Mouse (Mus musculus) midbrain, postnatal 0 days (tissue): ENCODE results near the gene Snx33. TPM values are rescaled to one million over a fixed set of nuclear protein-coding genes. Genes with fewer than 3 reads are reported as not detected.
A peak's percentile ranks its signal among the peaks of the same experiment; 100 is the strongest.

Experiments
- ATAC-seq: fragments of 200-750 bp; cut with Nextera tagmentation; 2 replicates; pipeline ENCODE4 v1.8.0; 2017; ENCODE audit warnings: moderate number of reproducible peaks, mild to moderate bottlenecking, moderate TSS enrichment, moderate library complexity; ENCODE audit not compliant: low FRiP score
- DNase-seq: peaks from one replicate; pipeline ENCODE4 v3.0.0-alpha.2; 2015; ENCODE audit warnings: low spot score
- H3K27ac ChIP-seq: fragments of 300-500 bp; sonication (generic); 2 replicates; pipeline ENCODE4 v1.5.1; 2014; ENCODE audit warnings: low read depth, mild to moderate bottlenecking, low read length, mixed read lengths
- H3K27me3 ChIP-seq: fragments of 300-500 bp; sonication (generic); 2 replicates; pipeline ENCODE4 v1.6.1; 2014; ENCODE audit warnings: low read length, control low read depth, mixed read lengths; ENCODE audit not compliant: insufficient read depth
- H3K36me3 ChIP-seq: fragments of 300-500 bp; sonication (generic); 2 replicates; pipeline ENCODE4 v1.6.1; 2014; ENCODE audit warnings: low read length, control low read depth, mixed read lengths; ENCODE audit not compliant: insufficient read depth
- H3K4me1 ChIP-seq: fragments of 300-500 bp; sonication (generic); 2 replicates; pipeline ENCODE4 v1.6.1; 2014; ENCODE audit warnings: mild to moderate bottlenecking, control low read depth, antibody characterized with exemption, low read length, mixed read lengths; ENCODE audit not compliant: insufficient read depth
- H3K4me2 ChIP-seq: fragments of 300-500 bp; sonication (generic); 2 replicates; pipeline ENCODE4 v1.6.1; 2014; ENCODE audit warnings: low read depth, mild to moderate bottlenecking, low read length, mixed read lengths; ENCODE audit not compliant: poor library complexity, severe bottlenecking
- H3K4me3 ChIP-seq: fragments of 300-500 bp; sonication (generic); 2 replicates; pipeline ENCODE4 v1.5.1; 2014; ENCODE audit warnings: low read depth, mild to moderate bottlenecking, low read length, moderate library complexity
- H3K9ac ChIP-seq: fragments of 300-500 bp; sonication (generic); replicated peaks from 2 replicates; pipeline ENCODE4 v1.6.1; 2014; ENCODE audit warnings: mild to moderate bottlenecking, low read length, moderate library complexity, mixed read lengths; ENCODE audit not compliant: poor library complexity, severe bottlenecking
- H3K9me3 ChIP-seq: fragments of 300-500 bp; sonication (generic); 2 replicates; pipeline ENCODE4 v1.6.1; 2016; ENCODE audit warnings: low read length, control low read depth
- CTCF ChIP-seq: IDR thresholded peaks from 2 replicates; pipeline ENCODE4 v1.5.1; 2016; ENCODE audit warnings: antibody characterized with exemption, mild to moderate bottlenecking
- whole genome bisulfite sequencing: fragments of 180-500 bp; shearing (Covaris S2); extraction: QIAGEN DNeasy Blood & Tissue Kit; methylation state at CpG from one replicate; pipeline ENCODE4 v1.1.7; 2014; 5-methylcytosine and 5-hydroxymethylcytosine counted together
- polyA plus RNA-seq: library from polyadenylated mRNA; unstranded; fragments of >200 nt; fragmentation: Nextera tagmentation; extraction: Ambion mirVana; gene quantifications from 2 replicates; pipeline ENCODE4 v1.2.1, GENCODE M21; 2015
- total RNA-seq: library from RNA; depleted of rRNA; stranded (reverse); fragments of >200 nt; gene quantifications from 2 replicates; pipeline ENCODE4 v1.2.3, GENCODE M21; 2014

Gene Snx33
- total and polyA plus RNA-seq, 2 experiments from 2014 or later, result 1.6 to 7.3 TPM

GRCm38 (mm10) chr9:56900060-56900459 lies 28.1 kb downstream of the Snx33 start:
- Histone ChIP-seq H3K27me3 (no peaks in the 10 kb centered on the region), H3K4me1 (no peaks in the 10 kb centered on the region), H3K4me3 (no peak overlapping the region), H3K9me3 (no peaks in the 10 kb centered on the region), H3K9ac (no peak overlapping the region), H3K27ac (no peak overlapping the region), H3K36me3 (no peaks in the 10 kb centered on the region), H3K4me2 (no peak overlapping the region)
- no peak for ATAC-seq
- TF ChIP-seq CTCF, result no peak
- no peak for DNase-seq

- H3K27ac ChIP-seq, result no peak overlapping the region
- H3K4me2 ChIP-seq, result no peak overlapping the region
- TF ChIP-seq CTCF, result no peak
- DNase-seq, result no peak
- H3K27me3 ChIP-seq, result no peaks in the 10 kb centered on the region
- H3K36me3 ChIP-seq, result no peaks in the 10 kb centered on the region
- no peaks in the 10 kb centered on the region for H3K9me3 ChIP-seq
- H3K4me3 ChIP-seq, result no peak overlapping the region
- ATAC-seq, result no peak
- H3K9ac ChIP-seq, result no peak overlapping the region
- H3K4me1 ChIP-seq, result no peaks in the 10 kb centered on the region
- WGBS, result 70% methylated on average over 11 of the region's 11 CpGs
These were observed 28.8 kb downstream of the Snx33 start for GRCm38 (mm10) chr9:56899409-56899808.

- H3K9me3 ChIP-seq, result no peaks in the 10 kb centered on the region
- 91% methylated on average over 12 of the region's 12 CpGs for WGBS
These were observed 31.4 kb downstream of the Snx33 start for GRCm38 (mm10) chr9:56896779-56897178.

GRCm38 (mm10) chr9:56894006-56894405 lies 34.2 kb downstream of the Snx33 start:
- peak; percentile 57 for TF ChIP-seq CTCF
- H3K36me3 ChIP-seq, result no peaks in the 10 kb centered on the region
- no peak overlapping the region for H3K27ac ChIP-seq
- H3K9ac ChIP-seq, result no peak overlapping the region
- ATAC-seq, result no peak
- H3K4me2 ChIP-seq, result no peak overlapping the region
- H3K4me3 ChIP-seq, result no peak overlapping the region
- 4% methylated on average over 3 of the region's 3 CpGs for WGBS
- H3K9me3 ChIP-seq, result no peaks in the 10 kb centered on the region
- 0 out of 2 replicates have a peak, but pooled peaks cover 2% of the 10 kb centered on the region for H3K27me3 ChIP-seq
- no peaks in the 10 kb centered on the region for H3K4me1 ChIP-seq
- peak; percentile 58 for DNase-seq

More at GRCm38 (mm10) chr9:56896779-56897178, 31.4 kb downstream of the Snx33 start:
- DNase-seq (no peak), ATAC-seq (no peak)
- Histone ChIP-seq H3K4me1 (no peaks in the 10 kb centered on the region), H3K4me2 (no peak overlapping the region), H3K36me3 (no peaks in the 10 kb centered on the region), H3K27me3 (0 out of 2 replicates have a peak, but pooled peaks cover 2% of the 10 kb centered on the region), H3K9ac (no peak overlapping the region), H3K27ac (no peak overlapping the region), H3K4me3 (no peak overlapping the region)
- no peak for TF ChIP-seq CTCF

- no peak for TF ChIP-seq CTCF
- H3K4me3 ChIP-seq, result no peak overlapping the region
- H3K4me1 ChIP-seq, result no peaks in the 10 kb centered on the region
- ATAC-seq (no peak), DNase-seq (no peak)
- no peak overlapping the region for H3K9ac ChIP-seq
- 56% methylated on average over 8 of the region's 8 CpGs for WGBS
- H3K9me3 ChIP-seq, result no peaks in the 10 kb centered on the region
- 0 out of 2 replicates have a peak, but pooled peaks cover 2% of the 10 kb centered on the region for H3K27me3 ChIP-seq
- no peak overlapping the region for H3K4me2 ChIP-seq
- no peaks in the 10 kb centered on the region for H3K36me3 ChIP-seq
- no peak overlapping the region for H3K27ac ChIP-seq
These were observed 34.9 kb downstream of the Snx33 start for GRCm38 (mm10) chr9:56893313-56893712.

GRCm38 (mm10) chr9:56892111-56892510 lies 36.1 kb downstream of the Snx33 start:
- no peak for ATAC-seq
- 0 out of 2 replicates have a peak, but pooled peaks cover 2% of the 10 kb centered on the region for H3K27me3 ChIP-seq

More at GRCm38 (mm10) chr9:56892111-56892510, 36.1 kb downstream of the Snx33 start:
- Histone ChIP-seq H3K9me3 (no peaks in the 10 kb centered on the region), H3K4me3 (no peak overlapping the region), H3K9ac (no peak overlapping the region), H3K4me2 (no peak overlapping the region), H3K4me1 (no peaks in the 10 kb centered on the region), H3K36me3 (no peaks in the 10 kb centered on the region), H3K27ac (no peak overlapping the region)
- WGBS, result 85% methylated on average over 10 of the region's 10 CpGs
- no peak for DNase-seq
- no peak for TF ChIP-seq CTCF
